Mouse (Mus musculus) kidney, postnatal 4 days (tissue): ENCODE measurements around the gene Adamtsl5.

Experiments
- DNase-seq, 2 experiments: peaks; one replicate each; pipeline ENCODE4 v3.0.0; 2021; ENCODE audit warnings: mixed read lengths in 2 of 2

Adamtsl5 gene

DNA sequence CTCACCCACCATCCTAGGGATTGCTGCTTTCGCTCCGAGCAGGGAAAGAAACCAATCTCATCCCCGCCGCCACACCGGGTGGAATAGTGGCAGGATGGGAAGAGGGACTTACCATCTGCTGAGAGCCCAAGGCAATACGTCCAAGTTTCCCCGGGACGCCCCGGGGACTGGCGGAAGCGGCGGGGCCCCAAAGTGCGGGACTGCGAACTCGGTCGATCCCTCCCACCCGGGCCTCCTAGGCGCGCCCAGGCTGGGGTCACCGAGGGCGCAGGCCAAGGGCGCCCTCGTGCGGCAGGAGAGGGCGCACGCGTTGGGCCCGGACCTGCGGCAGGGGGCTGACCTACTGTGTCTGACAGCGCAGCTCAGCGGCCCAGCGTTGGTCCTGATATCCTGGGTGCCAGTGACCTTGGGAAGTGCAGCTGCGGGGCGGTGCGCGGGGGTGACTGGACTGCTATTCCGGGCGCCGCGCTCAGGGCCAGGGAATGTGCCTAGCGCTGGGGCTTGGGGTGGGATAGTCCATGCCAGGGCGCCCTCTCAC, at the start of gene Adamtsl5:
Adamtsl5 (minus strand) TSS at position 169 of the 538 bp plus-strand sequence.
- DNase-seq = peak; percentile 56 to 72

DNA sequence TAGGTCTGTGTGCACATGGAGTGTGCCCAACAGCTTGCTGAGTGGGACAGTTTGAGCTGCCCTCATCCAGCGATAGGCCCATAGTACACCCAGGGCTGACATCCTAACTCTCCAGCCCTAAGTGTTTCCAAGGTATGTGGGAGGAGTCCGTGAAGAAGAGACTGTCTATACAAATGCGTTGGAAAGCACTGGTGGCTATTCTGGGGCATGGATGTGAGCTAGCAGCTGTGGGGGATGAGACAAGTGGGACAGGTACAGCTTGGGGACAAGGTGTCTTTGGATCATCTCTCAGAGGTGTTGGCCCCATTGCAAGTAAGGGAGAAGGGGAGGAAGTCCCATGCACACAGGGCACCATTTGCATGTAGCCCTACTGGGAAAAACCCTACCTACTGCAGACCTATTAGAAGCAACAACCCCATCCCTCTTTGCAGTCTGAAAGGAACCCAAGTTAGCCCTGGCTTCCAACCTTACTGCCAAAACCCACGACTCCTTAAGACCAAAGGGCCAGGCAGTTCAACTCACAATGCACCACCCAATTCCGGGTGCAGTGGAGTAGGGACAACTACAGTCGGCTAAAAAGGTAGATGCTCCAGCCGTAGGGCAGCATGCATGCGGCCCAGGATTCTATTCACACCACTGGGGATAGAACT, 49.4 kb upstream of the Adamtsl5 start:
- no peak for DNase-seq

- no peak for DNase-seq
Observed at GRCm38 (mm10) chr10:80396822-80397523, 48.8 kb upstream of the Adamtsl5 start.

DNA sequence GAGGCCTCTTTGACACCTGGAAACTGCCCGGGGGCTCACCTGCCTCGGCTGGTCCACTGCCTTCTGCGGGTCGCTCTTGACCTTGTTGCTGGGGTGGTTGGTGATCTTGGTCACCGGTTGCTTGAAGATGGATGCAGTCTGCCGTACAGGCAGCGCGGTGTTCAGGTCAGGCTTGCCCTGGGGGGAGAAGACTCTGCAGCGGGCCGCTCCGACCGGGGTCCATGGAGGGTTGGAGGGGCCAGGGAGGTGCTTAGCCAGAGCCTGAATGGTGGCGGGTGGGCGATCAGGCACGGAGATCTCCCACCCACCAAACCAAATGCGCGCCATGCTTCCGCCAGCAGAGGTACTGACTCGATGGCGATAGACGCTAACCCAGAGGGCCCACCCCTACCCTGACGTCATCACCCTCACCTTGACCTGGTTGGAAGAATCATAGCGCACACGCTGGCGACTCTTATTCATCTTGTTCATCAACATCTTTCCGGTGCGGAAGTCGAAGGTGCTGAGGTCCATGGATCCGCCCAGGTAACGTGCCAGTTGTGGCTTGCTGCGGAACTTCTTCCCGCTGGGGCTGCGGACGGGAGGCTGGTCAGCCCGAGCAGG, 46.9 kb upstream of the Adamtsl5 start:
- no peak for DNase-seq

GRCm38 (mm10) chr10:80392687-80393086, 44.5 kb upstream of the Adamtsl5 start:
- peak in 1 of 2 experiments; percentile 58 for DNase-seq

DNA sequence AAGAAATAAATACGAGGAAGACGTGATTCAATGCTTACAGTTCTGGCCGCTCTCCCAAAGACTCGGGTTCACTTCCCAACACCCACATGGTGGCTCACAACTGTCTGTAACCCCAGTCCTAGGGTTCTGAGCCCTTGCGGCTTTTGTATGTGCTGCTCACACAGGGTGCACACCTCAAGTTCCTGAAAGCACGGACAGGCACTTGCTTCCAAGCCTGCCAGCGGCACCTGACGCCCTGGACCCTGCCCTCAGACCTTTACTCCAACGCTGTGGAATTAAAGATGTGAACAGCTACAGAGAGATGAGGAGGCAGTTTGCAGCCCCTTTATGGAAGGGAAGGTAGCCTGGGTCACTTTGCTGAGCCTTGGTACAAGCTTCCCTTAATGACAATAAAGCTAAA, 42.5 kb upstream of the Adamtsl5 start:
- DNase-seq = no peak

GRCm38 (mm10) chr10:80389185-80389708, 41.0 kb upstream of the Adamtsl5 start:
- DNase-seq = no peak

DNA sequence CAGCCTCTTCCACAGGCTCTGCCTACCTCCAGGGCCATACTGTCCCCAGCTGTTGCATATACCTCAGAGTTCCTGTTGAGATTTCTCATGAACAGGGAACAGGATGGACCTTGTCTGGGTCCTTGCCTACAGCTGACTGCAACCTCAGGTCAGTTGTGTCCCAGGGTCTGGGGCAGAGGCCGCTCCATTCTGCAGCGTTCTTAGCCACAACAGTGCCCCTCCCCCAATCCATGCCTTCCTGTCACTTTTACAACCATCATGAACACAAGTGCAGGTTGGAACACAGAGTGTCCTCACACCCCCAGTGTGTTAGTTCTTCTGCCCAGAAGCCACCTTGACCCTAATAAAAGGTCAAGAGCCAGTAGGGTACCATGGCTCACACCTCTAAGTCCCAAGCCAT, 40.5 kb upstream of the Adamtsl5 start:
- DNase-seq = no peak

- DNase-seq = peak; percentile 93 to 96
Observed at GRCm38 (mm10) chr10:80387522-80387959, 39.3 kb upstream of the Adamtsl5 start, which contains the start of gene Mex3d. Gene Mex3d (minus strand): TSS chr10:80387659.

DNA sequence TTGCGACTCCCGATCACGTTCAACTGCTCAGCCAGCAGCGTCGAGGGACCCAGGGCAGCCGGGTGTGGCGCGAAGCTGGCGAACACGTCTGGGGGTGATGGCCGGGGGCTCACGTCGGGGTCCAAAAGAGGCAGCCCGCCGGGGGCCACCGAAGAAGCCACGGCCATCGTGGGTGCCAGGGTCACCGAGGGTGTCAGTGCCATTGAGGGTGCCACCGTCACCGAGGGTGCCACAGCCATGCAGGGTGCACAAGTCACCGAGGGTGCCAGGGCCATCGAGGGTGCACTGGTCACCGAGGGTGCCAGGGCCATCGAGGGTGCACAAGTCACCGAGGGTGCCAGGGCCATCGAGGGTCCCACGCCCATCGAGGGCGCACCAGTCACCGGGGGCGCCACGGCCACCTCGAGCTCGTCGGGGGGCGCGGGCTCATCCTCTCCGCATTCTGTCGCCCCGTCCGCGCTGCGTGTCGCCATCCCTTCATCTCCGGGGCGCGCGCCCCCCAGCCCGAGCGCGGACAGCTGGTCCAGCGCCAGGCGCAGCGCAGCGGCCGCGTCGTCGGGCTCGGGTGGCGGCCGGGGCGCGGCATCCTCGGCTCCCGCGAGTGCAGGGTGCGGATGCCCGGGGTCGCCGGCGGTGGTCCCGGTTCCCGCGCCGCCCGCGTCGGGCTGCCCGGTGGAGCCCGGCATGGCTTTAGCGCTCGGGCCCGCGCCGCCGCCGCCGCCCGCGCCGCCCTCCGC, 38.7 kb upstream of the Adamtsl5 start:
- DNase-seq = peak; percentile 48 to 67

GRCm38 (mm10) chr10:80385811-80386734, 37.9 kb upstream of the Adamtsl5 start:
- DNase-seq = peak; percentile 71 to 79

DNA sequence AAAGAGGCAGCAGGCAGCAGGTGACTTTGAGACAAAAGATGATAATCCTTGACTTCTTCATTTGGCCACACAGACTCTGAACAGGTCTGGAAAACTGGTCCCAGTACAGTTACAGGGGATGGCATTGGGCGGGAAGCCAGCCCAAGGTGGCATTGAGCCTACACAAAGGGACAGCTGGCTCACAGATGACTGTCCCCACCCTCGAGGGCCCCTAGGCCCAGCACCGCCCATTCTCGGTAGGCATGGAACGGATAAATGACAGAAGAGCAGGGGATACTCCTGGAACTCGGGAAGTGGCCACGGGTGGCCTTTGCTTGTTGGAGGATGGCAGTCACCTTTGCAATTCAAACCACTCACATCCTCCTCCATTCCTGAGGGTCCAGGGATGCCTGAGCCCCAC, 37.1 kb upstream of the Adamtsl5 start:
- DNase-seq = no peak

- no peak for DNase-seq
Observed at GRCm38 (mm10) chr10:80384709-80385108, 36.5 kb upstream of the Adamtsl5 start.

- peak in 1 of 2 experiments; percentile 44 for DNase-seq
Observed at GRCm38 (mm10) chr10:80384115-80384639, 36.0 kb upstream of the Adamtsl5 start.

- DNase-seq = peak; percentile 54 to 64
Observed at GRCm38 (mm10) chr10:80383431-80383830, 35.2 kb upstream of the Adamtsl5 start.

GRCm38 (mm10) chr10:80382641-80383365, 34.6 kb upstream of the Adamtsl5 start:
- DNase-seq = no peak

DNA sequence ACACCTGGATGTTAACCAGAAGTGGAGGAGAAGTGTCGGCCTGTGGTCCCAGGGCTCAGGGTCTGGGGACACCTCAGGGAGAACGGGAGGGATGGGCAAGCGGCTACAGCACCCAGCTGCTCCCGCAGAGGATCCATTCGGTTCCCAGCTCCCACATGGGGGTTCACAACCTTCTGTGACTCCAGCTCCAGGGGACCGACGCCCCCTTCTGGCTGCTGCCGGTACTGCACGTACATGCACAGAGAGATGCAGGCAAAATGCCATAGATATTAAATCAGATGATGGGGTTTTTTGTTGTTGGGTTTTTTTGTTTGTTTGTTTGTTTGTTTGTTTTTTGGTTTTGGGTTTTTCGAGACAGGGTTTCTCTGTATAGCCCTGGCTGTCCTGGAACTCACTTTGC, 29.5 kb upstream of the Adamtsl5 start:
- peak; percentile 54 to 65 for DNase-seq

DNA sequence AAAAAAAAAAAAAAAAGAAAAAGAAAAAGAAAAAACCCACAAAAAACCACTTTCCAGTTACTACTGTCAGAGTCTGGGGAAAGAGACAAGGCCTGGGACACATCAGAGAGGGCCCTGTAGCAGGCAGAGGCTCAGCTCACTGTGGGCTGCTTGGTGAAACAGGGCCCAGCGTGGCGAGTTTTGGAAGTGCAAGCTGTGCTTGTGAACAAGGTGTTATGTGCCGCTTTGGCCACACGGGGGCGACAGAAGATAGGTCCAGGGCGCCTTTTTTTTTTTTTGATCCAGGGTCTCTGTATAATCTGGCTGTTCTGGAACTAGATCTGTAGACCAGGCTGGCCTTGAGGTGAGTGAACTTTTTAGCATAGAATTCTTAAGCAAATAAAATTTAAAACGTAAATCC, 27.9 kb upstream of the Adamtsl5 start:
- DNase-seq = peak; percentile 98

DNA sequence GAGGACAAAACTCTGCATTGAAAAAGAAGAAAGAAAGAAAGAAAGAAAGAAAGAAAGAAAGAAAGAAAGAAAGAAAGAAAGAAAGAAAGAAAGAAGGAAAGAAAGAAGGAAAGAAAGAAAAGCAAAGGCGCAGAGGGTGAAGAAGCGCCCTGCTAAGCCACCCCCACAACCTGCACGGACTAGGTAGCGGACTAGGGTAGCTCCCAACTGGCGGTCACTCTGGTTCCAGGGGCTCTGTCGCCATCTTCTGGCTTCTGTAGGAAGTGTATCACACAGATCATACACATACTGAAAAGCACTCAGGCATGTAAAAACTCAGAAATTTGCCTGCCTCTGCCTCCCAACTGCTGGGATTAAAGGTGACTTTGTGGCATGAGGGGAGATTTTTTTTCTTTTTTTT, 25.9 kb upstream of the Adamtsl5 start:
- peak; percentile 85 to 89 for DNase-seq

DNA sequence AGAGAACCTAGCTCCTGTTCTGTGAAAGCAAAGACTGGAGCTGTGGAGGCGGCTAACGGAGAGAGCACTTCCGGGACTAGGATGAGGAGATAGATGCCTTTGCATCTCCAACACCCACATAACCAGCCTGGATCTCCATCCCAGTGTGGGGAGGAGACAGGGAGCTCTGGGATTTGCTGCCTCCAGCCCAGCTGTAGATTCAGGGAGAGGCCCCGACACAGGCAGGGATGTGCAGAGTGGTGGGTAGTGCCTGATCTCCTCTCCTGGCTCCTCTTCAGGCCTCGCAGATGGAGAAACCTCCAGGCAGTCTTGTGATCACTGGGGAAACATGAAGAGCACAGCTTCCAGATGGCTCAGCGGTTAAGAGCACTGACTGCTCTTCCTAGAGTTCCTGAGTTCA, 24.5 kb upstream of the Adamtsl5 start:
- DNase-seq = no peak
